Mouse (Mus musculus): Measurements from ENCODE around the gene Slc37a1.

The Slc37a1 gene

DNA sequence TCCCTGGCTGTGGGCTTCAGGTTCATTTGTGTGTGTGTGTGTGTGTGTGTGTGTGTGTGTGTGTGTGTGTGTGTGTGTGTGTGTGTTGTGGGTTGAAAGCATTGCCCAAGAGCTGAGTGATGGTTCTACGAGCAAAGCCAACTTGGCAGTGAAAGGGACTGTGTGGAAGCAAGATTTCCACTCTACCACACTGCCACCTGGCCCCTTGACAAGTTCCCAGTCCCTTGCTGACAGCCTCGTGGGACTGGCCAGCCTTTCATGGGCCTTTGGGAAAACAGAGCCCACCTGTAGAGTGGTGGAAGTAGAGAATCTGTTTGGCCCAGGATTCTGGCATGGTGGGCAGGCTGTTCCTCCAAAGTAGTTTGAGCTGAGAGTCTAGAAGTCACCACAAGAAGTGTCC, 107.2 kb downstream of the Slc37a1 start:
- DNase-seq (ENCODE audit: low read depth, low spot score) = no peak

DNA sequence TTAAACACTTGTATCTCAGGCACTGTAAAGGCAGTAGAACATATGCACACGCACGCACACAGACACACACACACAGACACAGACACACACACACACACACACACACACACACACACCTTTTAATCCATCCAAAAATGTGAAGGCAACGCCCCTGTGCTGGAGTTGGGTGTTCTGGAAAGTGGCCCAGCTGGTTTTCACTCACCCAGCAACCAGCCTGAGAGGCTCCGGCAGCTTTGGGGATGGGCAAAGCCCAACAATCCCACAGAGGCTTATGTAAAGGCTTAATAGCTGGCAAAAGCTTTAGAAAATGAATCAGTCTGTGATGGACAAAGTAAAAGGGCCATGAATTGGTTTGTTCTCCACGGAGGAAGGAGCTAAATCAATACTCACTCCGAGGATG, 113.7 kb downstream of the Slc37a1 start:
- no peak for DNase-seq (ENCODE audit: low read depth, low spot score)
